Mouse (Mus musculus): ENCODE data around the gene Trio.

Trio gene

GRCm38 (mm10) chr15:27715331-27715730, 310.3 kb downstream of the Trio start:
- DNase-seq (ENCODE audit: low spot score) = peak; percentile 64

- peak; percentile 55 for DNase-seq (ENCODE audit: low spot score)
Observed at GRCm38 (mm10) chr15:27710698-27711097, 314.9 kb downstream of the Trio start.

GRCm38 (mm10) chr15:27708968-27709612, 316.6 kb downstream of the Trio start:
- DNase-seq (ENCODE audit: low spot score) = peak; percentile 29

GRCm38 (mm10) chr15:27708499-27708898, 317.1 kb downstream of the Trio start:
- no peak for DNase-seq (ENCODE audit: low spot score)

- DNase-seq (ENCODE audit: low spot score) = no peak
Observed at GRCm38 (mm10) chr15:27702972-27703313, 322.7 kb downstream of the Trio start.

GRCm38 (mm10) chr15:27702031-27702971, 323.3 kb downstream of the Trio start:
- no peak for DNase-seq (ENCODE audit: low spot score)

GRCm38 (mm10) chr15:27697632-27698031, 328.0 kb downstream of the Trio start:
- no peak for DNase-seq (ENCODE audit: low spot score)

GRCm38 (mm10) chr15:27693235-27693634, 332.4 kb downstream of the Trio start:
- DNase-seq (ENCODE audit: low spot score) = no peak

GRCm38 (mm10) chr15:27692161-27692560, 333.5 kb downstream of the Trio start:
- no peak for DNase-seq (ENCODE audit: low spot score)

GRCm38 (mm10) chr15:27691213-27691612, 334.4 kb downstream of the Trio start:
- no peak for DNase-seq (ENCODE audit: low spot score)

GRCm38 (mm10) chr15:27688041-27688651, 337.5 kb downstream of the Trio start:
- no peak for DNase-seq (ENCODE audit: low spot score)

- no peak for DNase-seq (ENCODE audit: low spot score)
Observed at GRCm38 (mm10) chr15:27684813-27685212, 340.8 kb downstream of the Trio start.

GRCm38 (mm10) chr15:27683206-27683605, 342.4 kb downstream of the Trio start:
- DNase-seq (ENCODE audit: low spot score) = no peak

GRCm38 (mm10) chr15:27682619-27683018, 343.0 kb downstream of the Trio start:
- DNase-seq (ENCODE audit: low spot score) = no peak

GRCm38 (mm10) chr15:27681419-27682187, 344.0 kb downstream of the Trio start, which contains the start of gene Otulinl:
Otulinl (minus strand) TSS chr15:27681579.
- DNase-seq (ENCODE audit: low spot score) = peak; percentile 95

GRCm38 (mm10) chr15:27680997-27681396, 344.7 kb downstream of the Trio start:
- no peak for DNase-seq (ENCODE audit: low spot score)
